Mouse (Mus musculus) cortical plate, adult 2 months (tissue): ENCODE measurements around the gene Rora.

Experiments used
- CTCF ChIP-seq: fragments of 200-500 bp; IDR thresholded peaks from 2 replicates; pipeline ENCODE4 v1.5.1; 2011; ENCODE audit warnings: mild to moderate bottlenecking, control low read depth, low read length; ENCODE audit not compliant: insufficient read depth; ENCODE audit errors: extremely low read depth
- POLR2A ChIP-seq: fragments of 200-500 bp; IDR thresholded peaks from 2 replicates; pipeline ENCODE4 v1.6.1; 2011; ENCODE audit warnings: mild to moderate bottlenecking, low read length, control low read depth; ENCODE audit not compliant: insufficient read depth; ENCODE audit errors: extremely low read depth

DNA sequence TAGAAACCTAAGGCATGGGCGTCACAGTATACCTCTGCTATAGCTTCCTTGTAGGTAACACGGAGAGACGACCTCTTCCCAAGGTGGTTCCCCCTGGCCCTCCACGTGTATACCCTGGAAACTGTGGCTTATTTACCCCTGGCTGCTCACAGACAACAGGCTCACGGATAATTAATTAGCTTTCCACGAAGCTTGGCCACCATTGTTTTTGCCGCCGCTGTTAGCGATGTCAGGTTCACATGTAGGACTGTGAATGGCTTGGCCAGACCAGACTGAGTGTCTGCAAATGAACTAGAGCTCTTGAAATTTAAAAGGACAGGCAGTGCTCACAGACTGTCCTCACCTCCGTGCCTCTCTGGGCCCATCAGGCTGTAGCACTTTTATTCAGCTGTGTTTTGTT, 483.8 kb downstream of the Rora start:
- no peak for TF ChIP-seq CTCF
- TF ChIP-seq POLR2A, result no peak
